Mouse (Mus musculus) forelimb bud, embryonic 11.5 days (tissue): ENCODE data around the gene Klf2.

ENCODE experiments used
- DNase-seq: peaks from one replicate; pipeline ENCODE4 v3.0.0-alpha.2; 2012; ENCODE audit warnings: low read depth, low spot score

Gene Klf2

DNA sequence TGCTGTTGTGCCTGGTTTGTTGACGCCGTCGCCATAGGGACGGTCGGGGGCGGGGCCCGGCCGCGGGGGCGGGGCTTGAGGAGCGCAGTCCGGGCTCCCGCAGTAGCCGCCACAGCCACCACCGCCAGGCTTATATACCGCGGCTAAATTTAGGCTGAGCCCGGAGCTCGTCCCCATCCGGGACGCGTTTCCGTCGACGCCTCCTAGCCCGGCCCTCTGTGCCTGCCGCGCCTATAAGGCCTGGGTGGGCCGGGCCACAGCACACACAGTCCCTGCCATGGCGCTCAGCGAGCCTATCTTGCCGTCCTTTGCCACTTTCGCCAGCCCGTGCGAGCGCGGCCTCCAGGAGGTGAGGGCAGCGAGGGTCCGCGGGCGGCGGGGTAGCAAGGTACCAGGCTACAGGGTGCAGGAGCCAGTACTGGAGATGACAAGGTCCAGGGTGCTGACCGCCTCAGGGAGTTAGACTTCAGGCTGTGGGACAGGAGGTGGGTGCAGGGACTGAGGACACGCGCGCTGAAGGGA is at the start of gene Klf2:
Gene Klf2 (plus strand): TSS at position 233 of the 522 bp plus-strand sequence.
- peak; percentile 91 for DNase-seq

DNA sequence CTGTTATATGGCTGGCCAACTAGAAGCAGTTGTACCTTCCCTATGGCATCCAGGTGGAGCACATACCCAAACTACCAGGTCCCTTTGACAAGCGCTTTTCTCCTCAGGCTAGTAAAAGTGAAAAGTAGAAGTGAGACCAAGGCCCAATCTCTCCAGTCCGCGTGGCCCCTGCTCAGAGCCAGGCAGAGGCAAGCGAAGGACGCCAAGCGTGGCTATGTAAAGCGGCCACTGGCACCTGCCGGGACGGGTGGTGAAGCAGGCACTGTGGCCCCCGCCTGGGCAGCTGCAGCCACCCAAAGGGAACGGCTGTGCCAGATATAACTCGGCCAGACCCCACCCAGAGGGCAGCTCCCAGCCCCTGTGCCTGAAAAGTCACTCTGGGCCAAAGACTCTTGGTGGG is 48.2 kb upstream of the Klf2 start:
- no peak for DNase-seq

DNA sequence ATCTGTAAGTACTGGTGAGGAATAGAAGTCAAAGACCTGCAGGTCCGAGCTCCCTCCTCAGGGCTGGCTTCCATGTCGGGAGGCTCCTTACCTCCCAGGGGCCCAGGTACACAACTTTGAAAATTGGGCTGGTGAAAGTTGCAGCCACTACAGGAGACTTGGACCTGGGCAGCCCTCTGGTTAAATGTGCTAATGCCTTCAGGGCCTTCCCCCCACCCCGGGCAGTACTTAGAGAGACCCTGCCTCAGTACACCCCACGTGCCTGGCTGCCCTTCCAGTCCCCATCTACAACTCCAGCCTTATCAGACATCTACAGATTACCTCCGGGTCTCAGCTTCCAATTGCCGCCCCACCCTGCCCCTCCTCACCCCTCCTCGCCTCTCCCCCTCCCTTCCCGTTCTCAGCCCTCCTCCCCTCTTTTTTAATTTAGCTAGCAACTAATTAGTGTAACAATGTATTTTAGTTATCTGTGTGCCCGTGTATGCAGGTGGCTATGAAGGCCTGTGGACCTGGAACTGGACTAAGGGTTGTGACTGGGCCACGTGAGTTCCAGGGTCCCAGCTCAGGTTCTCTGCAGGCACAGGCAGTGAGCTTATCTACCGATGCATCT is 47.7 kb upstream of the Klf2 start:
- no peak for DNase-seq

DNA sequence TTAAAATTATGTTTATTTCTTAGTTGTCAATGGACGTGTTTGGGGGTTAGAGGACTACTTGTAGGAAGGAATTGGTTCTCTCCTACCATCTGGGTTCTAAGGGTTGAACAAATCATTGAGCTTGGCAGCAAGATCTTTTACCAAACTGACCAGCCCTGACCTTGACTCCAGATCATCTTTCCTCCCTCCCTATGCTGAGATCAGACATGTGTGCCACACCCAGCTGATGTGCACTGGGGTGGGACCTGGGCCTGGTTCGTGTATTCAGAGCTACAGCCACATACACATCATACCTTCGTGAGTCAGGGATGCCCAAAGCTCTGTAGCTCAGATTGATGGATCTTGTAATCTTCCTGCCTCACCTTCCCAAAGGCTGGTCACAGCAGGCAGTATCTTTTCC is 47.1 kb upstream of the Klf2 start:
- no peak for DNase-seq

DNA sequence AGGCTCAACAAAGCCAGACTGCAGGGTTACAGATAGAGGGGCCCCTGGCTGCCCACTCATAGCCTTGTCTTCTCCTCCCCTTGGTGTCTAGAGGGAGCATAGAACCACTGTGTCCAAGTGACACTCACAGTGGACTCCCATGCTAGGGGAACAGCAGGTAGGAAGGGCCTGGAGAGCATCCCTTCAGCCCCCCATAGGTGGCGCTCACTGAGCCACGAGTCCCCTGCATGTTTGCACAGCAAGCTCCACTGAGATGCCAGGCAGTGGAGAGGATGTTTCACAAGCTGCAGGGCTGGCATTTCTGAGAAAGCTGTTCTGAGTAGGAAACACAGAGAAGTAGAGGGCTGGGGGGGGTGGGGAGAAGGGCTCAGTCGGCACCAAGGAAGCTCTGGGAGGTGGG is 46.5 kb upstream of the Klf2 start:
- peak; percentile 46 for DNase-seq

DNA sequence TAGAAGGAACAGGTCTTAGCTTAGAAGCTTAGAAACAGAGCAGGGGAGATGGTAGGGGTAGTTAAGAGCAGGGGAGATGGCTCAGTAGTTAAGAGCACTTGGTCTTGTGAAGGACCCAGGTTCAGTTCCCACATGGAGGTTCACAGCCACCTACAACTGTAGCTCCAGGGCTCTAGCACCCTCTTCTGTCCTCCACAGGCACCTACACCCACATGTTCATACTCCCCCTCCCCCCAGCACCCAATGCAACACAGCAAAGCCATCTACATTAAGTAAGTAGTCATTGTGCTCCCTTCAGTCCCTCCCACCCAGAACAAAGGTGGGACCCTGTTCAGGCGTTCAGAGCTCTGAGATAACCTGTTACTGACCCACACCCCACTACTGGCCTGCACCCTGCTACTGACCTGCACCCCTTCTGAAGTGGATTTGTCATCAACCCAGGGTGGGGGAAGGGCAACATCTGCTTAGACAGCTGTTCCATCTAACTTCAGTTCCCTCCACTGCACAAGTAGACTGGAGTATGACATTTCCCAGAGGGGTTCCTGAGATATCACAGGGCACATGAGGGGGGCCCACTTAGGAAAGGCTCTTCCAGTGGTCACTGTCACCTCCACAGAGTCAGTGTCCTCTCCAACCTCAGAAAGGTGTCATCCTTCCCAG is 45.6 kb upstream of the Klf2 start:
- no peak for DNase-seq

DNA sequence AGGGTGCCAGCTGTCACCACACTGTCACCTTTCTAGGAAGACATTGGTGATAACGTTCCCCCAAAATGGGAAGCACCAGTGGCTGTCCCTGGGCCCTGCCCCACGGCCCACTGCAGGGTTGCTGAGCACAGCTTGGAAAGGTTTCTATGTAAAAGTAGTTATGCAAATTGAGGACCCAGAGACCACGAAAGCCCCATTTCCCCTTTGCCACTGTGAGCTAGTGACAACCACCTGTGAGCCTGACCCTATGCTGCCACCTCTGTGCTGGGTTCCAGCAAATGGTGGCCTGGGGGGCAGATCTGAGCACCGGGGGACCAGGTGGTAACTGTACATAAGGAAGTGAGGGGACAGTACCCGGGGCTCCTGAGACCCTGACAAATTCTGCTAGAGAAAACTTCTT is 45.0 kb upstream of the Klf2 start:
- DNase-seq, result no peak

DNA sequence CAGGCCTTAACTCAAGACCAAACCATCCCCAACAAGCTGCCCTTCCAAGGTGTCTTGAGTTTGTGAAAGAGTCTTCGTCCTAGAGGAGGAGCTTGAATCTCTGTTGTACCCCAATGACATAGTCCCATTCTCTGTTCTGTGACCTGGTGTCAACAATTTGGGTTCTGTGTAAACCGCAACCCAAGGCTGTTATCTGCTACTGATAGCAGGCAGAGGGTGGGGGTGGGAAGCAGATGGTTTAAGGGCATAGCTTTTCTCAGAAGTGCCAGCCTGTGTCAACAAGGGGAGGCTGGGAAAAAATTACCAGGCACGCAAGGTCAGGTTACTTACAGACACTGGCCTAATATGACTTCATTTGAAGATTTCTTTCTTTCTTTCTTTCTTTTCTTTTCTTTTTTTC is 41.6 kb upstream of the Klf2 start:
- DNase-seq, result no peak

DNA sequence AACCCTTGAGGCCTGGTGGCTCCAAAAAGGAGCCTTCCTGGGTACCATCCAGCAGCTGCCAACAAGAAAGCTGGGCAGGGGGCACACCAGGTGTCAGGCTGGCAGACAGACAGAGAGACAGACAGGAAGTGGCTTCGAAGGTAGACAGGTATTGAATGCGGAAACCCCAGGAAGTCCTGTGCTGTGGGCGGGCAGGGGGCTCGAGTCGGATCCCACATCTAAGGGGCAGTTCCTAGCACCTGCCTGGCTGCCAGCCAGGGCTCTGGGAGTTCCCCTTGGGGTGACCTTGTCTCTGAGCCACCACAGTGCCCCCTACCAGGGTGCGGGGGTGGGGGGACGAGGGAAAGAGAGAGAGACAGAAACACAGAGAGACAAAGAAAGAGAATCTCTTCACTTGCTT is 39.7 kb upstream of the Klf2 start:
- DNase-seq, result no peak

DNA sequence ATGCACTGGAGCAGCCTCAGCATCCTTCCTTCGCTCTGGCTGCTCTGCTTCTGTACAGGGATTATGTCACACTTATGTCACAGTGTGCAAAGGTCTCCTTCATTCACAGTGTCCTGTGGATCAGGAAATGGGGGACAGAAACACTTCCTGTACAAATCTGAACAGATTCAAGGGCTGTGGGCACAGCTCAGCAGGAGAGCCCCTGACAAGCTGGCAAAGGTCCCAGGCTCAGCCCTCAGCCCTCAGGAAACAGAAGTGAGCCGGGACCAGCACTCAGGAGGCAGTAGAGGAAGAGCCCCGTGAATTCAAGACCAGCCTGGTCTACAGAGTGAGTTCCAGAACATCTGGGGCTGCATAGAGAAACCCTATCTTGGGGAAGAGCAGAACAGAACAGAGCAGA is 37.2 kb upstream of the Klf2 start:
- no peak for DNase-seq

DNA sequence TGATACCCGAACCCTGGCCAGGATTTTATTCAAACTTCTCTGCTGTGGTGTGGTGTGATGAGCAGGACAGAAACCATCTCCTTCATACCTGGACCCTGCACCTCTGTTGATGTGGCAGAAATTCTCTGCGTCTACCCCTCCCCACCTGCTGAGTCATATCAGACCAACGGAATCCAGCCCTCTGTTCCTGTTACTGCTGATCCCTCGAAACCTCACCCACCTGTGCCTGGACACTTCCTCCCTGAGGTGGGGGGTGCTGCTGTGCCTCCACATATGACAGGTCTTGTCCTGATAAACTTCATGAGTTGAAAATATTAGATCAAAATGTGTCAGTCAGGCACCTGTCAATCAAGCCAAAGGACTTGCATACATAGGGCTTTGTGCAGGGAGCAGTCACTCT is 33.5 kb upstream of the Klf2 start:
- DNase-seq, result no peak

DNA sequence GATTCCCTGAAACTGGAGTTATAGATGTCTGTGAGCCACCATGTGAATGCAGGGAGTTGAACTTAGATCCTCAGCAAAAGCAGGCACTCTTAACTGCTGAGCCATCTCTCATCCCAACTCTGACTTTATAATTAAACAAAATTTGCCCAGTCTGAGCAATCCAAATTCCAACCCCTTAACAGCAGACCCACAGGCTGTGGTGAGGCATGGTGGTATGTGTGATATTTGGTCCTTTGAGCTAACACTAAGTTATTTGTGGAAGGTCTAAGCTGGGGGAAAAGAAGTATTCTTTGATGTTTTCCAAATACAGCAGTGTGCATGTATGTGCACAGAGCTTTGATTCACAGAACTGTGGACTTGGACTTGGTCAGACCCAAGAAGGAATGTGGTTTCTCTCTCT is 29.8 kb upstream of the Klf2 start:
- no peak for DNase-seq

DNA sequence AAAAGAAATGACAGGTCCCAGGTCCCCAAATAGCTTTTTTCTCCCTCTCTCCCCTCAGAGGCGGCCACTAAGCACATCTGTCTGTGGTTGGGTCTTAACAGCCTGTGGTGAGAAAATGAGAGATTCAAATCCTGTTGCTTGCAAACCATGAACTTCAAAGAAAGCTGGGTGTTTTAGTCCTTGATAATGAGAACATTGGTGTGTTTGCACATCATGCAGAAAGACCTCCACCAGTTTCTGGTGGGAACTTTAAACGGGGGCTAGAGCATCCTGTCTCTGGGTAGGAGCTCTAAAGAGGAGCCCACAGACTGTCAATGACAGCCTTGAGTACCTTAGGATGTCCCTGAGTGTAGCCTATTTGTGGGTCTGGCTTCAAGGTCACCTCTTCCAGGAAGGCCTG is 27.7 kb upstream of the Klf2 start:
- no peak for DNase-seq

DNA sequence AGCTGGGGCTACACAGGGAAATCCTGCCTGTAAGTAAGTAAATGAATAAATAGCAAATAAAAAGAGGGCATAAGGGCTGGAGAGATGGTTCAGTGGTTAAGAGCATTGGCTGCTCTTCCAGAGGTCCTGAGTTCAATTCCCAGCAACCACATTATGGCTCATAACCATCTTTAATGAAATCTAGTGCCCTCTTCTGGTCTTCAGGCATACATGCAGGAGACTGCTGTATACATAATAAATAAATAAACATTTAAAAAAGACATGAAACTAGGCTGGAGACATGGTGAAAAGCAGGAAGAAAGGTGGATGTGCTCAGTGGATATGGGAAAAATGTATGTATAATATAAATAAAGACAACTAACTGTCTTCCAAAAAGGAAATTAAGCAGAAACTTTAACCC is 25.5 kb upstream of the Klf2 start:
- DNase-seq, result no peak

DNA sequence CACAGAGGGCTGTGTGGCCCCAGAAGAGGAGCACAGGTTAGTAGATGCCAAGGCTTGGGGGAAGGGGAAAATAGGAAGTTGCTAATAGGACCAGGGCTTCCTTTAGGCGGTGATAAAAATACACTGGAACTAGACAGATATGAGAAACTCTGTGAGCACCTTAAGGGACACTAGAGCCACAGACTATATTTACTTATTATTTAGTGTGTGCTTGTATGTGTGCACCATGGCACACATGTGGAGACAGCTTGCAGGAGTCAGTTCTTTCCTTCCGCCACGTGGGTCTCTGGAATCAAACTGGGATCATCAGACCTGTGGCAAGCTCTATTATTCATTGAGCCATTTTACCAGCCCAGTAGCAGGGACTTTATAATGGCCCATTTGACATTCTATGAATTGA is 23.7 kb upstream of the Klf2 start:
- no peak for DNase-seq

DNA sequence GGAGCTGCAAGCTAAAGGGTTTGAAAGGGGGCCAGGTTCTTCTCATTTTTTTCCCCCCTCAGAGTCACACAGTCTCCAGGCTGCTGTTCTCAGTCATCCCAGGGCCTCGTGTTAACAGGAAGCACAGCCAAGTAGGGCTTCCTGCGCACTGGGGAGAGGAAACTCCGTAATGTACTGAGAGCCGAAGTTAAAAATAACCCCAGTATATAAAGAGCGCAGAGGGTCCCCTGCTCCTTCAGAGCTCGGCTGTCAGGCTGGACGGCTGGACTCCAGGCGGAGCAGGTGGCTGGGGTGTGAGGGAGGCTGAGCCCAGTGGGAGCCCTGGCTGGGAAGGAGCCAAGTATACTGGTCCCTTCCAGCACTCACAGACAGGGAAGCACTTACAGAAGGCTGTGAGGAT is 23.2 kb upstream of the Klf2 start:
- DNase-seq, result no peak

DNA sequence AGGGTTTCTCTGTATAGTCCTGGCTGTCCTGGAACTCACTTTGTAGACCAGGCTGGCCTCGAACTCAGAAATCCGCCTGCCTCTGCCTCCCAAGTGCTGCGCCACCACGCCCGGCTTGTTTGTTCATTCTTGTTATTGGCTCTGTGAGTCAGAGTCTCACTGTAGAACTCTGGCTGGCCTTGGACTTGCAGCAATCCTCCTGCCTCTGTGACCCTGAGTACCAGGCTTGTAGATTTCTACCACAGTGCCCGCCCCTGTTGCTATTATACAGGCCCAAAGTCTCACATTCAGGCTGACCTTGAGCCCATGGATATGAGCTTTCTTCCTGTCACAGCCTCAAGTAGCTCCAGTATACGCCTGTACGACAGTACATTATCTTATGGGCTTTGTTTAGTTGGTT is 22.3 kb upstream of the Klf2 start:
- no peak for DNase-seq

DNA sequence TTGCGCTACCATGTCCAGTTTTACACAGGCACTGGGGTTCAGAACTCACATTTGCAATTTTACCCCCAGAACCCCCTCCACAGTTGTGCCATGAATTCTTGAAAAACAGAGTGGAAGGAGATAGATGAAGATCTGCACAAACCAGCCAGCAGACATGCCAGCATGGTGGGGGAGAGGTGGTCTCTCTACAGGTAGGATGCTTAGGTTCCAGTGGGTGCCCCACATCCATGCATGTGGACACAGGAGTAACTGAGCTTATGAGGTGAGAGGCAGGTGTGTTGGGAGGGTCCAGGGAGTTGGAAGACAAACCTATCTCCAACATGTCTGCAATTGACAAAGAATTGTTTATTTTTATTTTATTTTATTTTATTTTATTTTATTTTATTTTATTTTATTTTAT is 19.9 kb upstream of the Klf2 start:
- DNase-seq, result no peak

DNA sequence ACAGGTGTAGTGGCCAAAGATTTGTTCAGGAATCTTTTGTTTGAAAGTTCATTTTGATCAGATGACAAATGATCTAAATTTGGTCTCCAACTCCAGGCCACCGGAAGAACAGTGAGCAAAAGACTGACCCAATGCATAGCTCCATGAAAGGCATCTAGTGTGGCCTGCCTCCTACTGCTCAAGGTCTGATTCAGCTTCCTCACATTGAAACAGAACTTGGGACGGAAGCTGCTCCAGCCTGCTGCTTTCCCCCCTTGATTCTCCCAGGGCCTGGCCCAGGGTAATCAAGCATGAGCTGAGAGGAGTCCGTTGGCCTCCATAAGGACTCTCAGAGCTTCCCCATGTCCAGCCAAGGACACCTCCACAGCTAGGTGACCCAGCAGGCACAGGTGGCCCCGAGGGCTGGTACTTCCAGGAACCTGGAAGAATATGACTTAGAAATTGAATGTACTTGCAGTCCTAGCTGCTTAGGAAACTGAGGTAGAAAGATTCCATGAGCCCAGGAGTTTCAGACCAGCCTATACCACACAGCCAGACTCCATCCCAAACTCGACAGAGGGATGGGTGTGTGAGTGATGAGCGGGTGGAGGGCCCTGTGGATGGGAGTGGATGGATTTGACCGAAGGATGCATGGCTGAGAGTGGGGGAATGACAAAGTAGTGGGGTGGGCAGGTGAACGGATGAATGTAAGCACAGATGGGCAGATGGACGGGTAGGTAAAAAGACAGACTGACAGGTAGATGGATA is 18.0 kb upstream of the Klf2 start:
- no peak for DNase-seq

DNA sequence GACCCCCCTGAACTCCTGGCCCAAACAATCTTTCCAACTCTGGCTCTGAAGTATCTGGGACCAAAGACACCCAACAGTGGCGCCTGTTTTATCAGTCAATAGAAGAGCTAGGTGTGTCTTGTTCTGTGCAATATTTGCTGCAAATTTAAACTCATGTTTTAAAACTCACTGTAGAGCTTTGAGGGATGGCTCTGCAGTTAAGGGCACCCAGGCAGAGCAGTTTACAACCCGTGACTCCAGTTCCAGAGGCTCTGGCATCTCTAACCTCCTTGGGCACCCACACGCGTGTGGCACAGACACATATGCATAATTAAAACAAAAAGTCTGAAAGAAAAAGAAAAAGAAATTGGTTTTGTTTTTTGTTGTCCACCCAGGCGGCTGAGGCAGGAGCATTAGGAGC is 17.3 kb upstream of the Klf2 start:
- DNase-seq, result no peak

DNA sequence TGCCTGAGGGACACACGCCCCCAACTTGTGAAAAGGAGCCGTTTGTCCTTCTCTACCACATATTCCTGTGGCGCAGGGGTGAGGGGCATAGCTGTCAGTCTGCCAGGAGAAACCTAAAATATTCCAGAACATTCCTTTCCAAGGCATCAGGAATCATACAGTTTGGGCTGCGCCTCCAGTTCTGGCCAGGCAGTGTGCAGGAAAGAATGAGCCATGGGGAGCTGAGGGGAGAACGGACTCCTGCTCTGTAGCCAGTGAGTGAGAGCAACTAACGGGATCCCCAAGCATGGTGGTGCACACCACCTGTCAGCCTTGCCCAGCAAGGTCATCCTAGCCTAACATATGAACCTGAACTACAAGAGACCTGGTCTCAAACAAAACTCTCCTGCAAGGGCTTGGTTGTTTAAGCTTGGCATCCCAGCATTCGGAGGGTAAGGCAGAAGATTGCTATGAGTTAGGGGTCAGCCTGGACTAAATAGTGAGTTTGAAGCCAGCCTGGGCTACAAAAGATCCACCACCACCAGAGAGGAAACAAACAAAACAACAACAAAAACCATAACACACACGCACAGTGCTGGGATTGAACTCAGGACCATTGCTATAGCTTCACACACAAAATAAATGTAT is 15.7 kb upstream of the Klf2 start:
- no peak for DNase-seq

DNA sequence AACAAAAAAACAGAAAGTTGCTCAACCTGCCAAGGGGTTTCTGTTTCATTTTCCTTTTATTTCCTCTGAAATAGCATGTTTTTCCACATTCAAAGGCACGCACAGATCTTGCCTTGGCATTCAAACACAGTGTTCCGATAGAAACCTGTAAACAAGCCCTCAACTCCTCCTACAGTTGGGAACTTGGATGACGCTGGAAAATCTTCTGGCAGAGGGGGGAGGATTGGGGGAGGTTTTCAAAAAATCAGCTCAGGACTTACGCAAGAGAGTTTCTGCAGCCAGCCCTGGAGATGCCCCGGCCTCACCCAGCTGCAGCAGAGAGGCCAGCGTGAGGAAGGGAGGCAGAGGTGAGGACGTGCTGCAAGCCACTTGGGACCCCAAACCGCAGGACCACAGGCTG is 15.2 kb upstream of the Klf2 start:
- no peak for DNase-seq
